Mouse (Mus musculus): ENCODE results near the gene Vmn2r50. TPM values are rescaled to one million over a fixed set of nuclear protein-coding genes. Genes with fewer than 3 reads are reported as not detected.
"Not testable (repeated sequence)": the region's sequence is repeated elsewhere in the genome, so short reads cannot be mapped to it uniquely, and the experiment has no call there.

Gene Vmn2r50
- not detected in 2 replicates for polyA plus RNA-seq (2015; fragmentation: Nextera tagmentation; extraction: Ambion mirVana)

GRCm38 (mm10) chr7:10053196-10053595, at the start of gene Vmn2r50:
Gene Vmn2r50, minus strand, starts transcription at chr7:10053296.
- H3K4me1 ChIP-seq; H3K27ac ChIP-seq; H3K9me3 ChIP-seq (replicated peaks); ATAC-seq; H3K9ac ChIP-seq; H3K4me3 ChIP-seq; H3K4me2 ChIP-seq; H3K27me3 ChIP-seq; H3K36me3 ChIP-seq (ENCODE audit: poor library complexity, severe bottlenecking): not testable (repeated sequence)

GRCm38 (mm10) chr7:9992157-9992556, 60.9 kb downstream of the Vmn2r50 start, which contains the start of gene Vmn2r49:
Gene Vmn2r49, minus strand, starts transcription at chr7:9992257.
- 67% methylated on average over 1 of the region's 2 CpGs for WGBS
- not testable (repeated sequence) for H3K27me3 ChIP-seq; ATAC-seq; H3K9me3 ChIP-seq (replicated peaks); H3K9ac ChIP-seq; H3K36me3 ChIP-seq (ENCODE audit: poor library complexity, severe bottlenecking); H3K4me2 ChIP-seq; H3K4me3 ChIP-seq; H3K4me1 ChIP-seq; H3K27ac ChIP-seq

Other genes starting within 250 kb of the Vmn2r50 start
- not detected in 2 replicates for gene Vmn2r47, start 212.0 kb downstream of the Vmn2r50 start, polyA plus RNA-seq (2015; fragmentation: Nextera tagmentation; extraction: Ambion mirVana)
- gene Vmn2r48, start 99.7 kb downstream of the Vmn2r50 start, polyA plus RNA-seq (2015; fragmentation: Nextera tagmentation; extraction: Ambion mirVana), result not detected in 2 replicates
- not detected in 2 replicates for gene Vmn2r49, start 61.0 kb downstream of the Vmn2r50 start, polyA plus RNA-seq (2015; fragmentation: Nextera tagmentation; extraction: Ambion mirVana)
- not detected in 2 replicates for gene Vmn2r51, start 52.4 kb upstream of the Vmn2r50 start, polyA plus RNA-seq (2015; fragmentation: Nextera tagmentation; extraction: Ambion mirVana)
- gene Vmn2r52, start 123.3 kb upstream of the Vmn2r50 start, polyA plus RNA-seq (2015; fragmentation: Nextera tagmentation; extraction: Ambion mirVana), result not detected in 2 replicates
- gene Vmn1r66, start 224.7 kb upstream of the Vmn2r50 start, polyA plus RNA-seq (2015; fragmentation: Nextera tagmentation; extraction: Ambion mirVana), result not detected in 2 replicates